Mouse (Mus musculus): ENCODE results near the gene Sdhb. TPM values are rescaled to one million over a fixed set of nuclear protein-coding genes. Genes with fewer than 3 reads are reported as not detected.
A peak's percentile ranks its signal among the peaks of the same experiment; 100 is the strongest.

Gene Sdhb
- total RNA-seq, 1 experiment from 2014 or later, result 458 TPM

DNA sequence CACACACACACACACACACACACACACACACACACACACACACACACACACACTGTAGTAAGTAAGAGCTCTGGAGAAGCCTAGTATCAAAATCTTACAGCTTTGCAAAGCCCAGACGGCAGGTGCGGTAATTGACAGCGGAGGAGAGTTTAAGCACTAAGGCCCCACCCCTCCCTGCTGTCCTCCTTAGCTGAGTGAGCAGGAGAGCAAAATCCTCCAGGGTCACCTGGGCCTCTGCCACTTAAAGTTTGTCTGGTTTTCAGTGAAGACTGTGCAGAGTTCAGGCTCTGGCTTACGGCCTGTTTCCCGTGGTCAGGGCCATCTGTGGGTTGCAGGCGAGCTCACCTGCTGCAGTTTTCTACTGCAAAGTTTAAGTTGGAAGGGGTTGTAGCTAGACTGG lies 12.5 kb upstream of the Sdhb start:
- no peak for DNase-seq

- no peak for DNase-seq
These were observed 12.0 kb upstream of the Sdhb start for GRCm38 (mm10) chr4:140949052-140949451.

- no peak for DNase-seq
These were observed 11.4 kb upstream of the Sdhb start for GRCm38 (mm10) chr4:140949616-140950015.

- DNase-seq, result peak; percentile 57
These were observed 10.4 kb upstream of the Sdhb start for GRCm38 (mm10) chr4:140950574-140950973.

GRCm38 (mm10) chr4:140951861-140952641 lies 9.0 kb upstream of the Sdhb start:
- no peak for DNase-seq

GRCm38 (mm10) chr4:140957131-140957702 lies 3.8 kb upstream of the Sdhb start:
- no peak for DNase-seq

- peak; percentile 75 for DNase-seq
These were observed 3.3 kb upstream of the Sdhb start for GRCm38 (mm10) chr4:140957725-140958124.

DNA sequence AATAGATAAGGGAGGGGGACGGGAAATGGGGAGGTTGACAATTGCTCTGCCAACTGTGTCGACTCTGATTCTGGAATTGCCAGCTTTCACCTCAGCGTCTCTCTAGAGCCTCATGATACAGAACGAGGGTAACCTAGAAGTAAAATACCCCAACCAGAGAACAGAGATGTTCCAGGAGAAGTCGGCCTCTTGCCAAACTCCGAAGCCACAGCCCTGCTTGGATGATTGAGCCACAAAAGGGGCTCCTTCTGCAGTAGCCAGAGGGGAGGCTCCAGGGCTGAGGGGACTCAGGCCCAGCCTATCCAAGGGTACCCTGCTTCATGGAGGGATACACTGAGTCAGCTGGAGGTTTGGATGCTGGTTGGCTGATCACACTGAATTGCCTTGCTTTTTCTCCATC lies 2.7 kb upstream of the Sdhb start:
- no peak for DNase-seq

DNA sequence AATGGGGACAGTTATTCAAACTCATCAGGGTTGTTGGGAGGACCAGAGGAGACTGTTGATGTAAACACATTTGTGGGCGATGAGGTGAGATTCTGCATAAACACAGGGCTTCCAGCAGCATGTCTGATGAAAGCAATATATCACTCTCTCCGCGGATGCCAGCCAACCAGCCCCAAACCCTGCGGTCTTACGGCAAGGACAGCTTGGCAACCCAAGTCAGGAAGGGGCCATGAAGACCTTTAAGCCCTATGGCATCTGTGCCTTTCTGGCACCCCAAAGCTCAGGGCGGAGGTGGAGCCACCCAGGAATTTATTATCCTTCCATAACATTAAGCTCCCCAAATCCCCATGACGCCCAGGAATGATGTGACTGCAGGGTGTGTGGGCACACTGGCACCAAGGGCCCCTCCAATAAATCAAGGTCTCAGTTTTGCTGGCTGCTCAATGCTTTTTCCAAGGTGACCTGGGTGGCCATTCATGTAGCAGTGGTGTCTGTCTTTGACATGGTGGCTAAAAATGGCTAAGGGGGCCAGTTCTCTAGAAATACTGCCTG lies 1.8 kb upstream of the Sdhb start:
- DNase-seq, result no peak

DNA sequence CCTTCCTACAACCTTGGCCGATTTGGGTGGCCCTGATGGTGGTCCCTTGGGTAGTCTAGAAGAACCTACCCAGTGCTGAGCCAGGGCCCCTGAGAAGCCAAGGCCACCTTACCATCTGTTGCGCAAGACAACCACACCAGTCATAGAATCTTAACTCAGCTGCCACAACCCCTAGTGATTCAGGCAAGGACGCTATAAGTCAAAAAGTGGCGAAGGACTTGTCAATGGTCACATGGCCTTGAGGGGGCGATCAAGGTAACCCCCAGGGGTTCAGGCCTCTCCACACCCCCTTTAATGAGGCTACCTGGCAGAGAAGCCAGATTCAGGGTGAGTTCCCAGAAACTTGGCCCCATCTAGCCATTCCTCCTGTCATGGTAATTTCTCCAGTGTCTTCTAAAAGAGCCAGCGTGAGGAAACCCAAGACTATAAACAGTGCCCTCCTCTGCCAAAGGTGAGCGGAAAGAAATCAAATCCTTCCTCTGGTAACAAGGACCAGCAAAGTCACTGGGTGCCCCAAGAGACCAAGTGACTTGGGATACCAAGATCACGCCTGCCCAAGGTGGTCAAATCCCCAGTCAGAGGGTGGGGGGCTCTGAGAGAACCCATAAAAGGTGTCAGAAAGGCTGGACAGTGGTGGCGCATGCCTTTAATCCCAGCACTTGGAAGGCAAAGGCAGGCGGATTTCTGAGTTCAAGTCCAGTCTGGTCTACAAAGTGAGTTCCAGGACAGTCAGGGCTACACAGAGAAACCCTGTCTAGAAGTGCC lies 1.1 kb upstream of the Sdhb start:
- DNase-seq, result no peak

DNA sequence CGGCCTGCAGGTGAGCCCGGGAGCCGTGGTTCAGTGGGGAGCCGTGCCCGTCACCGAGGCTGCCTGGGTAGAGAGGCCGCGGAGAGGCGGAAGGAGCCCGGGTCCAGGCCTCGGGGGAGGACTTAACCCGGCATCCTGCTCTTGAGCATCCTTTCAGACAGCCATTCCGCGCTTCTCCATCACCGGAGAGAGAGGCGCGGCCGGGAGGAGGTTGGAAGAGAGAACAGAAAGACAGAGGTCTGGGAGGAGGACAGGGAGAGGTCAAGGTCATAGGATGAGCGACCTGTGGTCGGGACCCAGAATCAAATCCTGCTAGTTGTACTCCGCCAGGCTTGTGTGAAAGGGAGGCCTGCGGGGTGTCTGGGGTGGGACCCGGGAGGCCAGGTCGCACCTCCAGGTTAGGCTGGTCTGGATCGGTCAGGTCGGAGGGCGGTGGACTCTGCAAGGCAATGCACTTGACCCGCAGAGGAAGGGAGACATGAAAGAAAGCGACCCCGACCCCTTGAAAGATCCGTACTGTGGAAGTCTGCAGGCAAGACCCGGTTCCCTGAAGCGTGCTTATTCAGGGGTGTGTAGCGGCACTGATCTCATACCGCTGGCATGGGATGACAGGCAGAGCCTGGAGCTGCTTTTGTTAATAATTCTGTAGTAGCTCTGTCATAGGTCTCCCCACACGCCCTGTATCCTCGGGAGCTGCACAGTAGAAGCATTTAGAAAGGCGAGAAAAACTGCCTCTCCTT lies 634 bp downstream of the Sdhb start:
- DNase-seq, result no peak

GRCm38 (mm10) chr4:140962207-140962909 lies 1.4 kb downstream of the Sdhb start:
- DNase-seq, result no peak

- DNase-seq, result peak; percentile 68
These were observed 1.9 kb downstream of the Sdhb start for GRCm38 (mm10) chr4:140962950-140963349.

DNA sequence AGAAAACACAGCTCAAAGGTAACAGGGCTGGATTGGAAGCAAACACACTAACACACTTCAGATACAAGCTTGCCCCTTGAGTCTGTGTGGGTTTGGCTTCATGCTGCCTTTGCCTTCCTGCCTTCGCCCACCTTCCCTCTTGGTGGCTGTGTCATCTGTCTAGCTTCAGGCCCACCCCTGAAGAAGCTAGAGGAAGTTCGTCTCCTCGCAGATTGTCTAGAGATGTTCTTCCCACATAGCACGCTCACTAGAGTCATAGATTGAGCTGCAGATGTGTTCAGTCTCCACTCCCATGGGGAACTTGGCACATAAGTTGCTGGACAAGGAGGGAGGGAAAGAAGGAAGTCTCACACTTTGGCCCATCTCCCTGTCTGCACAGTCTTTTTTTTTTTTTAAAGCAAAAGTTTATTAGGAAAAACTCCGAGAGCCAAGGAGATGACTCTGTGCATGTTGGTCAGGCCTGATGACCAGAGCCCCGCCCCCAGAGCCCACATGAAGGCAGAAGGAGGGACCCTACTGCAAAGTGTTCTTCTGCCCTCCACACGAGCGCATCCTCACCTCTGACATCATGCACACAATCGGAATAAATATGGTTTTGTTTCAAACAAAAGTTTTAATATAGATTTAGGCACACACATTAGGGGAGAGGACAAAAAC lies 3.1 kb downstream of the Sdhb start:
- DNase-seq, result no peak

GRCm38 (mm10) chr4:140964620-140965019 lies 3.6 kb downstream of the Sdhb start:
- peak; percentile 78 for DNase-seq

GRCm38 (mm10) chr4:140967386-140968159 lies 6.6 kb downstream of the Sdhb start:
- no peak for DNase-seq

- no peak for DNase-seq
These were observed 10.7 kb downstream of the Sdhb start for GRCm38 (mm10) chr4:140971691-140972090.

DNA sequence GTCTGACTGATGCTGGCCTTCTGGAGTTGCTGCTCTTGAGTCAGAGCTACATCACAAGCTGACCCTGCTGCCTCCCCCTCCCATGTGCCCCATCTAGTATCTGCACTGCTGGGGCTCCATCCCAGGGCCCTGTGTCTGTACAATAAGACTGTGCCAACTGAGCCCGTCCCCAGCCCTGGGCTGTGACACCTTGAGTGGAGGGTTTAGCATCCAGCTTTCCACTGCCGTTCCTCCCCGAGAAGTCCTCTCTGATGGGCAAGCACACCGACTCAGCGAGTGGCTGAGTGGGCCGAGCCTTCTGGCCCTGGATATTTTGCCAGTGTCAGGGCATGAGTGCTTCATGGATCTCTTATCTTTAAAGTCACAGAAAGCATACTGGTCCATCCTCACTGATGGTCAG lies 13.4 kb downstream of the Sdhb start:
- no peak for DNase-seq

GRCm38 (mm10) chr4:140975356-140975755 lies 14.4 kb downstream of the Sdhb start:
- DNase-seq, result no peak

GRCm38 (mm10) chr4:140977278-140977677 lies 16.3 kb downstream of the Sdhb start:
- no peak for DNase-seq
